Mouse (Mus musculus) heart, postnatal 0 days (tissue): ENCODE measurements around the gene Dera. TPM values are rescaled to one million over a fixed set of nuclear protein-coding genes. Genes with fewer than 3 reads are reported as not detected.
"Not testable (repeated sequence)": the region's sequence is repeated elsewhere in the genome, so short reads cannot be mapped to it uniquely, and the experiment has no call there.

Experiments
- ATAC-seq: fragments of 200-750 bp; cut with Nextera tagmentation; 2 replicates; pipeline ENCODE4 v1.8.0; 2017; ENCODE audit warnings: low read depth, moderate number of reproducible peaks, moderate library complexity; ENCODE audit not compliant: insufficient read depth
- DNase-seq: peaks from one replicate; pipeline ENCODE4 v3.0.0-alpha.2; 2016; ENCODE audit warnings: low spot score
- H3K27ac ChIP-seq: fragments of 300-500 bp; sonication (generic); 2 replicates; pipeline ENCODE4 v1.5.1; 2014; ENCODE audit warnings: low read depth, mild to moderate bottlenecking
- H3K27me3 ChIP-seq: fragments of 300-500 bp; sonication (generic); 2 replicates; pipeline ENCODE4 v1.6.1; 2014; ENCODE audit warnings: low read length, mixed read lengths; ENCODE audit not compliant: control insufficient read depth, insufficient read depth
- H3K36me3 ChIP-seq: fragments of 300-500 bp; sonication (generic); replicated peaks from 2 replicates; pipeline ENCODE4 v1.6.1; 2014; ENCODE audit warnings: low read length, mixed read lengths; ENCODE audit not compliant: control insufficient read depth, insufficient read depth
- H3K4me1 ChIP-seq: fragments of 300-500 bp; sonication (generic); 2 replicates; pipeline ENCODE4 v1.6.1; 2014; ENCODE audit warnings: antibody characterized with exemption; ENCODE audit not compliant: control insufficient read depth, insufficient read depth
- H3K4me2 ChIP-seq: fragments of 300-500 bp; sonication (generic); 2 replicates; pipeline ENCODE4 v1.6.1; 2014; ENCODE audit warnings: low read depth, mild to moderate bottlenecking, low read length, moderate library complexity
- H3K4me3 ChIP-seq: fragments of 300-500 bp; sonication (generic); 2 replicates; pipeline ENCODE4 v1.5.1; 2014; ENCODE audit warnings: low read depth, low read length
- H3K9ac ChIP-seq: fragments of 300-500 bp; sonication (generic); replicated peaks from 2 replicates; pipeline ENCODE4 v1.6.1; 2014; ENCODE audit warnings: low read depth, low read length, mixed read lengths
- H3K9me3 ChIP-seq: fragments of 300-500 bp; sonication (generic); replicated peaks from 2 replicates; pipeline ENCODE4 v1.6.1; 2016; ENCODE audit warnings: low read length; ENCODE audit not compliant: control insufficient read depth
- CTCF ChIP-seq: IDR thresholded peaks from 2 replicates; pipeline ENCODE4 v1.5.1; 2016; ENCODE audit warnings: antibody characterized with exemption, control low read depth, low read depth
- EP300 ChIP-seq: IDR thresholded peaks from 2 replicates; pipeline ENCODE4 v1.6.1; 2016; ENCODE audit warnings: antibody characterized with exemption, low read depth
- WGBS: fragments of 180-500 bp; shearing (Covaris S2); extraction: QIAGEN DNeasy Blood & Tissue Kit; methylation state at CpG from one replicate; pipeline ENCODE4 v1.1.7; 2014; 5-methylcytosine and 5-hydroxymethylcytosine counted together
- polyA plus RNA-seq: library from polyadenylated mRNA; unstranded; fragments of >200 nt; fragmentation: Nextera tagmentation; extraction: Ambion mirVana; gene quantifications from 2 replicates; pipeline ENCODE4 v1.2.1, GENCODE M21; 2015
- total RNA-seq: library from RNA; depleted of rRNA; stranded (reverse); fragments of >200 nt; gene quantifications from 2 replicates; pipeline ENCODE4 v1.2.3, GENCODE M21; 2014; ENCODE audit warnings: low replicate concordance; rRNA removed

The Dera gene
- 18.2 and 21.4 TPM in 2 replicates for total RNA-seq
- polyA plus RNA-seq, result 25.2 and 26.0 TPM in 2 replicates

DNA sequence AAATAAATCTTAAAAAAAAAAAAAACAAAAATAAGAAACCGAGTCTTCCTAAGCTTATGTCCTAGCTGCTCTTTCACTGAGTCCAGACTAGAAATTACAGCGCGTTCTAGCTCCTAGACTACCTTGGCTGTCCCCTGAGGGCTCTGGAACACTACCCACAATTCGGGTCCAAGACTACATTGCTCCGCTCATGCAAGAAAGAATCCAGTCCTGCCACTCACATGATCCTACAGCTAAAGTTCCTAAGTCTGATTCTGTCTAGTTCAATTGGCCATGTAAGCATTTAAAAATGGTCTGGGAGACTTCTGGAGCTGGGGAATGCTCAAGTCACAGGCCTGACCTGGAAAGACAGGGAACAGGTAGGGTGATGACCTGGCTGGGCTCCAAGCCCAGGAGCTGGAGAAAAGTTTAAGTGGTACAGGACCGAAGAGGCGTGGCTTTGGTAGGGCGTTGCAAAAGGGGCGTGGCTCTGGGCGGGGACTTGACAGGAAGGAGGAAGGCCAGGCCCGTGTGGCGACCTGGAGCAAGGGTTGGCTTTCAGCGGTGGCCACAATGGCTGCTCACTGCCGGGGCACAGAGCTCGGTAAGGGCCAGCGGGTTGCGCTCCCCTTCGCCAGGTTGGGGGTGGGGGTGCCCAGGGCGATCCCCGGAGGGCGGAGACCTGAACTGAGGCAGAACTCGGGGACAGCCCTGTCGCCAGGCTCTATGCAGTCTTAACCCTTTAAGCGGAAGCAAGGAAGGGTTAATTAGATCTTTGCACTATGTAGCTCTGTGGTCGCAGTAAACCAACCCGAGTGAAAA, at the start of gene Dera:
Gene Dera, plus strand, starts transcription at position 491 of the 801 bp plus-strand sequence.
- Histone ChIP-seq H3K4me2 (peak within 1 kb of the TSS; percentile 68), H3K9ac (peak within 1 kb of the TSS; percentile 43), H3K4me3 (peak within 1 kb of the TSS; percentile 77), H3K4me1 (no peaks in the 10 kb centered on the region), H3K36me3 (peaks cover 21% of the 10 kb centered on the region), H3K9me3 (no peaks in the 10 kb centered on the region), H3K27me3 (no peaks in the 10 kb centered on the region), H3K27ac (no peak within 1 kb of the TSS; the same call in 1 of the 2 replicates)
- ATAC-seq (peak; percentile 87), DNase-seq (peak; percentile 78)
- 9% methylated on average over 26 of the region's 26 CpGs for WGBS
- TF ChIP-seq CTCF (no peak), EP300 (no peak)

DNA sequence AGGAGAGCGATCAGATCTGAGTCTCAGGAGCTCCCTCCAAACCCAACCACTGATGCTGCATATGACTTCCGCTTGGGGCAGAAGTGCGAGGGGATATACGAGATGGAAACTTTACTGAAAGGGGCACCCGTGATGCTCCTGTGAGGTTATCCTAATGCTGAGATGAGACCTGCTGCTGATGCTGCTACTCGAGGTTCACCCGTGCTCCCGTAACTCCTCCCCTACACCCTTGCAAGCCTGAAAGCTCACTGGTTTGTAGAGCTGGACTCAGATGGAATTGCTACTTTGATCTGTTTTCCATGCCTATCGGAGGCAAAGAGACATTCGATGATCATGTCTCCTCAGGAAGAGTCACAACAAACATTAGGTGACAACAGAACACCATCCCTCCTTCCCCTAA, 48.1 kb upstream of the Dera start:
- peaks cover 18% of the 10 kb centered on the region for H3K4me1 ChIP-seq
- TF ChIP-seq EP300, result no peak
- TF ChIP-seq CTCF, result no peak
- H3K27me3 ChIP-seq, result no peaks in the 10 kb centered on the region
- H3K4me3 ChIP-seq, result no peak overlapping the region
- no peak for ATAC-seq
- DNase-seq, result no peak
- 86% methylated on average over 10 of the region's 10 CpGs for WGBS
- H3K36me3 ChIP-seq, result no peaks in the 10 kb centered on the region
- H3K9me3 ChIP-seq, result no peaks in the 10 kb centered on the region
- no peak overlapping the region for H3K9ac ChIP-seq
- H3K4me2 ChIP-seq, result no peak overlapping the region
- H3K27ac ChIP-seq, result no peak overlapping the region

- not testable (repeated sequence) for H3K4me1 ChIP-seq, H3K27me3 ChIP-seq, DNase-seq, H3K9me3 ChIP-seq, H3K36me3 ChIP-seq, H3K4me3 ChIP-seq, H3K9ac ChIP-seq, ATAC-seq, H3K4me2 ChIP-seq, H3K27ac ChIP-seq
- 85% methylated on average over 13 of the region's 13 CpGs for WGBS
Observed at GRCm38 (mm10) chr6:137708726-137709405, 45.5 kb upstream of the Dera start.

DNA sequence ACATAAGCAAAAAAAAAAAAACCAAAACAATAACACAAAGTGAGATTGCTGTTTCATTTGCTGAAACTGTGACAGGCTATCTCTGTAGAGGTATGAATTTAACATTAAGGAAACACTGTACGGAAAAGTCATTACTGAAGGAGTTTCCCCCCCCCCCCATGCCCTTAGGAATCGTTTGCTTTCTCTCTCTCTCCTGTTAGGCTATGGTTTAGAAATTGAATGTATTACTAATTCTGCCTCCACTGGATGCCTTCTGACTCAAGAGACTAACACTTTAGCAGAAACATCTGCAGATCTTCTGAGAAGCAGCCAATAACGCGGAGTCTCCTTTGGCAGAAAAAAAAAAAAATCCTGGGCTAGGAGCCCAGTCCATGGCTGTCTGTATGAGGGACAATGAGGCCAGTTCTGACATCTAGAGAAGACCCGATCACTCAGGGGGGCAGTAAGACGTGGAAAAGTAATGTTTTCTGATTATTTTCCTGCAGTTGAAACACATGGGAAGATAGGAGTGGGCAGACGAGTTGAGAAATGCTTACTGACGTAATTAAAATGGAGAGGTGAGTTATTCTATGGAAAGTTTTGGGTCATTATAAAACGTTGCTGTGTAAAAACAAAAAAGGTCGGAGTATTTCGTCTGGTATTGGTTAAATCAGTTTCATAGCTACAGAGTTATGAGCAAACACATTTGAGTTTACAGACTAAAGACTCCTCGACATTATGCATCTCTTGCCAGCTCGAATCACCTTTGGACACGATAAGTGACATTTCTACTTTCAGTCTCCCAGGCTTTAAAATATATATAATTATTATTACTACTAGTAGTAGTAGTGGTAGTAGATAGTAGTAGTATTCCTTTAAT, 43.9 kb upstream of the Dera start:
- no peaks in the 10 kb centered on the region for H3K36me3 ChIP-seq
- no peak overlapping the region for H3K9ac ChIP-seq
- 66% methylated on average over 14 of the region's 14 CpGs for WGBS
- TF ChIP-seq EP300 (no peak), CTCF (no peak)
- no peaks in the 10 kb centered on the region for H3K9me3 ChIP-seq
- no peaks in the 10 kb centered on the region for H3K27me3 ChIP-seq
- ATAC-seq (no peak), DNase-seq (no peak)
- no peak overlapping the region for H3K4me3 ChIP-seq
- H3K4me2 ChIP-seq, result no peak overlapping the region
- H3K27ac ChIP-seq, result no peak overlapping the region
- no peaks in the 10 kb centered on the region for H3K4me1 ChIP-seq

GRCm38 (mm10) chr6:137712654-137713309, 41.6 kb upstream of the Dera start:
- no peak for DNase-seq
- H3K36me3 ChIP-seq, result no peaks in the 10 kb centered on the region
- no peaks in the 10 kb centered on the region for H3K27me3 ChIP-seq
- TF ChIP-seq CTCF (no peak), EP300 (no peak)
- no peaks in the 10 kb centered on the region for H3K9me3 ChIP-seq
- H3K4me2 ChIP-seq, result no peak overlapping the region
- no peak overlapping the region for H3K4me3 ChIP-seq
- H3K9ac ChIP-seq, result no peak overlapping the region
- no peak for ATAC-seq
- H3K27ac ChIP-seq, result peak overlapping the region; percentile 51; the same call in 1 of the 2 replicates
- H3K4me1 ChIP-seq, result no peaks in the 10 kb centered on the region
- WGBS, result 54% methylated on average over 7 of the region's 7 CpGs
